Mouse (Mus musculus) kidney, postnatal 4 days (tissue): Measurements from ENCODE around the gene Arrdc5.
A peak's percentile ranks its signal among the peaks of the same experiment; 100 is the strongest.

ENCODE experiments used
- DNase-seq, 2 experiments: peaks; one replicate each; pipeline ENCODE4 v3.0.0; 2021; ENCODE audit warnings: mixed read lengths in 2 of 2

Gene Arrdc5

GRCm38 (mm10) chr17:56254695-56255094 lies 45.4 kb downstream of the Arrdc5 start:
- no peak for DNase-seq

- DNase-seq: peak; percentile 85 to 86
These were observed 48.8 kb downstream of the Arrdc5 start for GRCm38 (mm10) chr17:56251136-56251829.

- DNase-seq: no peak
These were observed 54.5 kb downstream of the Arrdc5 start for GRCm38 (mm10) chr17:56245608-56246007.
